Mouse (Mus musculus) heart, postnatal 0 days (tissue): ENCODE measurements around the gene Twnk.

Experiments
- CTCF ChIP-seq: IDR thresholded peaks from 2 replicates; pipeline ENCODE4 v1.5.1; 2016; ENCODE audit warnings: antibody characterized with exemption, control low read depth, low read depth
- EP300 ChIP-seq: IDR thresholded peaks from 2 replicates; pipeline ENCODE4 v1.6.1; 2016; ENCODE audit warnings: antibody characterized with exemption, low read depth

GRCm38 (mm10) chr19:45023993-45024392, 18.5 kb downstream of the Twnk start:
- no peak for TF ChIP-seq CTCF
- TF ChIP-seq EP300 = no peak
